Mouse (Mus musculus) 3T3-L1 (cell line): ENCODE data around the gene Git1.

Experiments
- DNase-seq: peaks from one replicate; pipeline ENCODE4 v3.0.0-alpha.2; 2015; ENCODE audit warnings: low read depth, low spot score

Git1 gene

GRCm38 (mm10) chr11:77493512-77494343 lies at the start of gene Git1:
Git1 (plus strand) TSS chr11:77493562.
- DNase-seq: peak; percentile 70

GRCm38 (mm10) chr11:77444939-77445338 lies 48.4 kb upstream of the Git1 start:
- peak; percentile 49 for DNase-seq

GRCm38 (mm10) chr11:77446628-77447041 lies 46.7 kb upstream of the Git1 start:
- DNase-seq: peak; percentile 81

- DNase-seq: no peak
Measured at GRCm38 (mm10) chr11:77449224-77449623, 44.1 kb upstream of the Git1 start.

- DNase-seq: no peak
Measured at GRCm38 (mm10) chr11:77451670-77452069, 41.7 kb upstream of the Git1 start.

- DNase-seq: no peak
Measured at GRCm38 (mm10) chr11:77453388-77453787, 40.0 kb upstream of the Git1 start.

- no peak for DNase-seq
Measured at GRCm38 (mm10) chr11:77455770-77456510, 37.4 kb upstream of the Git1 start.

- DNase-seq: no peak
Measured at GRCm38 (mm10) chr11:77456866-77457265, 36.5 kb upstream of the Git1 start.

GRCm38 (mm10) chr11:77461856-77462255 lies 31.5 kb upstream of the Git1 start:
- DNase-seq: no peak

- DNase-seq: no peak
Measured at GRCm38 (mm10) chr11:77462283-77463100, 30.9 kb upstream of the Git1 start, which contains the start of gene Coro6. Coro6 (plus strand) TSS chr11:77462411.

- DNase-seq: no peak
Measured at GRCm38 (mm10) chr11:77463101-77463445, 30.3 kb upstream of the Git1 start.

GRCm38 (mm10) chr11:77463786-77464185 lies 29.6 kb upstream of the Git1 start:
- no peak for DNase-seq

- peak; percentile 80 for DNase-seq
Measured at GRCm38 (mm10) chr11:77464684-77465083, 28.7 kb upstream of the Git1 start.

GRCm38 (mm10) chr11:77465111-77465510 lies 28.3 kb upstream of the Git1 start:
- DNase-seq: no peak

GRCm38 (mm10) chr11:77466544-77466943 lies 26.8 kb upstream of the Git1 start:
- DNase-seq: no peak

- DNase-seq: no peak
Measured at GRCm38 (mm10) chr11:77467157-77467556, 26.2 kb upstream of the Git1 start.

GRCm38 (mm10) chr11:77467784-77468183 lies 25.6 kb upstream of the Git1 start:
- peak; percentile 33 for DNase-seq

GRCm38 (mm10) chr11:77468397-77468796 lies 25.0 kb upstream of the Git1 start:
- no peak for DNase-seq

GRCm38 (mm10) chr11:77471407-77471806 lies 22.0 kb upstream of the Git1 start:
- no peak for DNase-seq

GRCm38 (mm10) chr11:77472775-77473174 lies 20.6 kb upstream of the Git1 start:
- DNase-seq: no peak

- DNase-seq: no peak
Measured at GRCm38 (mm10) chr11:77476216-77476615, 17.1 kb upstream of the Git1 start.

GRCm38 (mm10) chr11:77476895-77477294 lies 16.5 kb upstream of the Git1 start:
- no peak for DNase-seq
